Mouse (Mus musculus): ENCODE measurements at regions not wholly inside any gene's neighbourhood (a gene's known extent, or its start where the extent isn't known, plus 50 kb on each side); places are given as distances from the start of the nearest gene placed in this dataset.

GRCm38 (mm10) chr2:78530535-78530934 is 337.4 kb upstream of the Ube2e3 start:
- 62% methylated on average over 2 of the region's 2 CpGs for WGBS
- Histone ChIP-seq H3K4me2 (replicated peaks) (no peak overlapping the region), H3K4me3 (no peak overlapping the region), H3K36me3 (no peaks in the 10 kb centered on the region), H3K27me3 (no peaks in the 10 kb centered on the region), H3K4me1 (no peaks in the 10 kb centered on the region), H3K9ac (no peak overlapping the region), H3K27ac (no peak overlapping the region), H3K9me3 (no peaks in the 10 kb centered on the region)
- ATAC-seq (ENCODE audit: insufficient number of reproducible peaks, insufficient read depth, low FRiP score, low TSS enrichment): no peak

GRCm38 (mm10) chr2:78520258-78521023 is 347.5 kb upstream of the Ube2e3 start:
- 89% methylated on average over 4 of the region's 4 CpGs for WGBS
- no peak for ATAC-seq (ENCODE audit: insufficient number of reproducible peaks, insufficient read depth, low FRiP score, low TSS enrichment)

DNA sequence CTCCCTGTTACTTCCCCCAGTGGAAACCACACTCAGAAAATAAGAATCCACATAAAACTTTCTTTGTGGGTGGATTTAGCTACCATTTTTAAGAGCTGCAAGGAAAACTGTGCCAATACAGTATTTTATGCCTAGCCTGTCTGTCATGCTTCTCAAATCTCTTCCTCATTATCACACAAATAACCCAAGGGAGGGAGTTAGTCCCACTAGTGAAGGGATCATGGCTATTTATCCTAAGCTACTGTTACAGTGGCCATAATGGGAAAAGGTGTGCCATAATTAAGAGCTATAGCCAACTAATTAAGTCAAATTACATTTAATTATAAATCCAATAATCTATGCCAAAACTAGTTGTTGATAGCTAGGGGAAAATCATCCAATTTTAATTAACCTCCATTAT is 374.8 kb upstream of the Ube2e3 start:
- Histone ChIP-seq H3K4me3 (no peak overlapping the region), H3K9me3 (no peaks in the 10 kb centered on the region), H3K36me3 (no peaks in the 10 kb centered on the region), H3K27me3 (no peaks in the 10 kb centered on the region), H3K4me2 (replicated peaks) (no peak overlapping the region), H3K9ac (no peak overlapping the region), H3K27ac (no peak overlapping the region), H3K4me1 (no peaks in the 10 kb centered on the region)
- no peak for ATAC-seq (ENCODE audit: insufficient number of reproducible peaks, insufficient read depth, low FRiP score, low TSS enrichment)

More at GRCm38 (mm10) chr2:78520258-78521023, 347.5 kb upstream of the Ube2e3 start:
- H3K36me3 ChIP-seq: no peaks in the 10 kb centered on the region
- H3K9me3 ChIP-seq: no peaks in the 10 kb centered on the region
- H3K27ac ChIP-seq: no peak overlapping the region
- H3K4me1 ChIP-seq: no peaks in the 10 kb centered on the region
- no peak overlapping the region for H3K4me2 ChIP-seq (replicated peaks)
- no peaks in the 10 kb centered on the region for H3K27me3 ChIP-seq
- H3K4me3 ChIP-seq: no peak overlapping the region
- no peak overlapping the region for H3K9ac ChIP-seq

DNA sequence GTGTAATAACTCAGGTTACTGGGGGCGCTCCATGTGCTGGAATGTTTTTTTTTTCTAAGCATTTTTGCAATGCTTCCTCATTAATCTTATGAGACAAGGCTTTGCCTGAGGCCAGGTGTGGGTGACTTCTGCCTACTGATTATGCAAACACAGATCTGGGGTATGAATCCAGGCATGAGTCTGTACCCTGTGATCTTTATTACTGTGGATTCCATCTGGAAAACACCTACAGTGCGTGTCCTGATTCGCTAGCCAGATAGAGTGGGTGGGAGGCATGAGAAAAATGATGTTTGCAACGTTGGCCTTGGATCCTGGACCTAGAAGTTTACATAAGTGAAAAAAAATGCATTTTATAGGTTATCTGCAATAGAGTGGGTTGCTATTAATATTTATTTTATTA is 387.9 kb upstream of the Ube2e3 start:
- H3K9me3 ChIP-seq: no peaks in the 10 kb centered on the region
- H3K4me1 ChIP-seq: no peaks in the 10 kb centered on the region
- no peak overlapping the region for H3K4me3 ChIP-seq
- H3K36me3 ChIP-seq: no peaks in the 10 kb centered on the region
- no peak overlapping the region for H3K9ac ChIP-seq
- H3K27me3 ChIP-seq: no peaks in the 10 kb centered on the region
- no peak overlapping the region for H3K27ac ChIP-seq
- no peak overlapping the region for H3K4me2 ChIP-seq (replicated peaks)
- 69% methylated on average over 4 of the region's 4 CpGs for WGBS
- ATAC-seq (ENCODE audit: insufficient number of reproducible peaks, insufficient read depth, low FRiP score, low TSS enrichment): no peak

DNA sequence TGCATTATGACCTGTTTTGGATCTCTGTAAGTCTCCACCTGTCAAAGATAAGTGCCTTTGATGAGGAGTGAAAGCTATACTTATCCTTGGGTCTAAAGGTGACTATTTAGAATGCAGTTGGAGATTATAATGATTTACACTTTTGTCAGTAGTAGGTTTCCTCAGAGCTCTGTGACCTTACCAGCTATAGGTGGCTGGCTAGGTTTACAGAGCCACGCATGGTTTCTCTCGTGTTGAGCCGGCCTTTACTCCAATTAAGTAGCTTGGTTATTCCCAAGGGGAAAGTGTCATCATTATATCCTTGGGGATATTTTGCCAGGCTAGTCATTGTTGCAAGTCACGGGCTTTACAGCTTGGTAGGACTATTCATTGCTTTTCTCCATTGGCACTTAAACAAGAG is 408.5 kb upstream of the Ube2e3 start:
- H3K4me2 ChIP-seq (replicated peaks): no peak overlapping the region
- no peaks in the 10 kb centered on the region for H3K36me3 ChIP-seq
- H3K9ac ChIP-seq: no peak overlapping the region
- H3K9me3 ChIP-seq: no peaks in the 10 kb centered on the region
- H3K4me1 ChIP-seq: no peaks in the 10 kb centered on the region
- H3K27me3 ChIP-seq: no peaks in the 10 kb centered on the region
- H3K27ac ChIP-seq: no peak overlapping the region
- no peak overlapping the region for H3K4me3 ChIP-seq
- WGBS: 76% methylated on average over 4 of the region's 4 CpGs
- no peak for ATAC-seq (ENCODE audit: insufficient number of reproducible peaks, insufficient read depth, low FRiP score, low TSS enrichment)

- no peak overlapping the region for H3K4me3 ChIP-seq
- no peak overlapping the region for H3K4me2 ChIP-seq (replicated peaks)
- 84% methylated on average over 3 of the region's 3 CpGs for WGBS
- no peak overlapping the region for H3K9ac ChIP-seq
- no peaks in the 10 kb centered on the region for H3K27me3 ChIP-seq
- no peak overlapping the region for H3K27ac ChIP-seq
- ATAC-seq (ENCODE audit: insufficient number of reproducible peaks, insufficient read depth, low FRiP score, low TSS enrichment): no peak
- no peaks in the 10 kb centered on the region for H3K36me3 ChIP-seq
- no peaks in the 10 kb centered on the region for H3K9me3 ChIP-seq
- no peaks in the 10 kb centered on the region for H3K4me1 ChIP-seq
These were observed 414.5 kb upstream of the Ube2e3 start for GRCm38 (mm10) chr2:78453411-78453810.

DNA sequence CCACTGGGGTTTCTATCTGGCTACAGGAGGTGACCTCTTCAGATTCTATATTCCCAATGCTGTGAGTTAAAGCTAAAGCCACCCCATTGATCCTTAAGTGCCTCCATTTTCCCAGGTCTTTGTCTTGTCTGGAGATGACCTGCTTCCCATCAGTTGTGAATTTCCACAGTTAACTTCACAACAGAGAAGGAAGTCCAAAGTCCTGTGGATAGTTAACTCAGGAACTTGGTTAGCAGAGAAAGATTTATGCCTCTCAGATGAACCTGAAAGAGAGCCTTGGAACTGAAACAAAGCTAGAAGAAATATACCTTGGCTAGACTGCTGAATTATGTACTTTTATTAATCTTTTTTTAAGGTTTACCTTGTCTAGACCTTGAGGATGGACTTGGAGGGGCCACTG is 431.1 kb upstream of the Ube2e3 start:
- Histone ChIP-seq H3K9ac (no peak overlapping the region), H3K4me2 (replicated peaks) (no peak overlapping the region), H3K36me3 (no peaks in the 10 kb centered on the region), H3K4me3 (no peak overlapping the region), H3K4me1 (no peaks in the 10 kb centered on the region), H3K27ac (no peak overlapping the region), H3K27me3 (no peaks in the 10 kb centered on the region), H3K9me3 (no peaks in the 10 kb centered on the region)
- no peak for ATAC-seq (ENCODE audit: insufficient number of reproducible peaks, insufficient read depth, low FRiP score, low TSS enrichment)

GRCm38 (mm10) chr2:78435071-78435470 is 432.9 kb upstream of the Ube2e3 start:
- Histone ChIP-seq H3K27ac (no peak overlapping the region), H3K9ac (no peak overlapping the region), H3K4me3 (no peak overlapping the region), H3K9me3 (no peaks in the 10 kb centered on the region), H3K4me1 (no peaks in the 10 kb centered on the region), H3K36me3 (no peaks in the 10 kb centered on the region), H3K4me2 (replicated peaks) (no peak overlapping the region), H3K27me3 (no peaks in the 10 kb centered on the region)
- WGBS: 57% methylated on average over 2 of the region's 2 CpGs
- no peak for ATAC-seq (ENCODE audit: insufficient number of reproducible peaks, insufficient read depth, low FRiP score, low TSS enrichment)

GRCm38 (mm10) chr2:78427659-78428336 is 440.1 kb upstream of the Ube2e3 start:
- no peak for ATAC-seq (ENCODE audit: insufficient number of reproducible peaks, insufficient read depth, low FRiP score, low TSS enrichment)
- H3K4me2 ChIP-seq (replicated peaks): no peak overlapping the region
- H3K9me3 ChIP-seq: no peaks in the 10 kb centered on the region

DNA sequence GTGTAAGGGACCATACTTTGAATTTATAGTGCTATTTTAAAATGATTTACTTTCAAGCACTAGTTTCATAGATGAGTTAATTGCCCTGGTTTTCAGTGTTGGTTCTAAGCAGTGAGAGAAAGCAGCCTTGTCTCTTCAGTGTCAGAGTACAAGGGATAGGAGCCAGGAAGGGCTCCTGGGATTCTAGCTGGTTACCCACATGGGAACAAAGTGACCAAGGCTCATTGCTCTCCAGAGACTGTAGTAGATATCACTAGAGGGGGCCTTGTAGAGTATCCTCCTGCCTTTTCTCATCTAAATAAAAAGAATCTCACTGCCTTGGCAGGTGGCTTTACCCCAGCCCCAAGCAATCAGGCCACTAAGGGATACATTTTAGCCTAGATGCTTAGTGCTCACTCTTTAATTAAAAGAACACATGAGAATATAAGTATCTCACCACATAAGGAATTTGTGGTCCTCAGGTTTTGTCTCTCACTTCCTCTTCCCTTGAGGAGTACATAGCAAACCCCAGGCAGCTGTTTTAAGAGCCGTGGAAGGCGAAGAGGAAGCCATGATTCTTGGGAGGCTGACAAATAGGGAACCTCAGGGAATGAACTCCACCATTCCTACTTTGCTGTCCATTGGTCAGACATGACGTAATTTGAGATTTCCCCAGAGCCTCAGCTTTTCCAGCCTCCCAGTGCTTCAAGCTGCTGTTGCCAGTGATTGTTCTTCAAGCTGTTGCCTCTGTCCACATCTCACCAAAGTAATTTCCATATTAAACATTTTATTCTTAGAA is 449.2 kb upstream of the Ube2e3 start:
- no peak overlapping the region for H3K9ac ChIP-seq
- H3K4me2 ChIP-seq (replicated peaks): no peak overlapping the region
- H3K4me1 ChIP-seq: no peaks in the 10 kb centered on the region
- H3K27ac ChIP-seq: no peak overlapping the region
- ATAC-seq (ENCODE audit: insufficient number of reproducible peaks, insufficient read depth, low FRiP score, low TSS enrichment): no peak
- WGBS: 55% methylated on average over 3 of the region's 3 CpGs
- no peaks in the 10 kb centered on the region for H3K27me3 ChIP-seq
- no peaks in the 10 kb centered on the region for H3K9me3 ChIP-seq
- no peaks in the 10 kb centered on the region for H3K36me3 ChIP-seq
- no peak overlapping the region for H3K4me3 ChIP-seq

More at GRCm38 (mm10) chr2:78427659-78428336, 440.1 kb upstream of the Ube2e3 start:
- no peaks in the 10 kb centered on the region for H3K27me3 ChIP-seq
- H3K36me3 ChIP-seq: no peaks in the 10 kb centered on the region
- no peak overlapping the region for H3K27ac ChIP-seq
- no peak overlapping the region for H3K4me3 ChIP-seq
- no peaks in the 10 kb centered on the region for H3K4me1 ChIP-seq
- no peak overlapping the region for H3K9ac ChIP-seq

GRCm38 (mm10) chr2:78416574-78417109 is 451.3 kb upstream of the Ube2e3 start:
- 53% methylated on average over 2 of the region's 2 CpGs for WGBS
- Histone ChIP-seq H3K27me3 (no peaks in the 10 kb centered on the region), H3K27ac (no peak overlapping the region), H3K4me2 (replicated peaks) (no peak overlapping the region), H3K9ac (no peak overlapping the region), H3K4me3 (no peak overlapping the region), H3K4me1 (no peaks in the 10 kb centered on the region), H3K36me3 (no peaks in the 10 kb centered on the region), H3K9me3 (no peaks in the 10 kb centered on the region)
- ATAC-seq (ENCODE audit: insufficient number of reproducible peaks, insufficient read depth, low FRiP score, low TSS enrichment): no peak

DNA sequence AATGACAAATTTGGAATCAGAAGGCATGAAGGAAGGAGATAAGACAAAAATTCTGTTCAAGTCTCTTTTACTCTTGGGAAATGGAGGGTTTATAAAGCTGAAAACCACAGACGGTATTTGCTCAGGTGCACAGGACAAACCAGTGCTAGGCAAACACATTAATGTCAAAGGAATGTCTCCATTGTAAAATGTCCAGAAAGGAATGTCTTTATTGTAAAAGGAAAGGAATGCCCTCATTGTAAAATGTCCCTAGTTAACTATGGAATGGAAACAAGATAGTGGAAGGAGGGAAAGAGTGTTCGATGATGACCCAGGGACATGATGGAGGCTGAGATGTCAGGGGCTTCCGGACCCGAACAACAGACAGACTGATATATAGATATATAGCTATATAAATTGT is 454.9 kb upstream of the Ube2e3 start:
- H3K9ac ChIP-seq: no peak overlapping the region
- H3K36me3 ChIP-seq: no peaks in the 10 kb centered on the region
- H3K4me2 ChIP-seq (replicated peaks): no peak overlapping the region
- no peaks in the 10 kb centered on the region for H3K27me3 ChIP-seq
- H3K27ac ChIP-seq: no peak overlapping the region
- 87% methylated on average over 4 of the region's 4 CpGs for WGBS
- ATAC-seq (ENCODE audit: insufficient number of reproducible peaks, insufficient read depth, low FRiP score, low TSS enrichment): no peak
- H3K9me3 ChIP-seq: no peaks in the 10 kb centered on the region
- no peaks in the 10 kb centered on the region for H3K4me1 ChIP-seq
- no peak overlapping the region for H3K4me3 ChIP-seq

All from embryonic facial prominence, embryonic 12.5 days (tissue).